Mouse (Mus musculus) thymus, postnatal 36 days (tissue): Measurements from ENCODE around the gene Ache.

Experiments used
- DNase-seq, 2 experiments: peaks; one replicate each; pipeline ENCODE4 v3.0.0; 2022; ENCODE audit warnings: mixed read lengths in 2 of 2

The Ache gene

DNA sequence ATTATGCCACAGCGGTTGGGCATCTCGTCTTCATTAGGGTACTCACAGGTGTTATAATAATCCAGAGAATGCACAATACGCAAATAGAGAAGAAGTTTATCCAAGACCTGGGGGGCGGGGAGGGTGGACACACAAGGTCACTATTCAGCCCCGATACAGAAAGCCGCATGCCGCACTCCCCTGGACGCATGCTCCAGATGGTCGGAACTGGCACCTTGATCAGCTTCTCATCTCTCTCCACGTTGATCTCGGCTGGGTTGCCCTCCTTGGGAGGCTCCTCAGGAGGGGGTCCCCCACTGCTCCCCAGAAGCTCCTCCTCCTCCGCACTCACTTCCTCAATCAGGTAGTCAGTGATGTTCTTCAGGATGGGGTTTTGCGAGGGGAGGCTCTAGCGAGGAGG is 9.8 kb downstream of the Ache start:
- DNase-seq = no peak

DNA sequence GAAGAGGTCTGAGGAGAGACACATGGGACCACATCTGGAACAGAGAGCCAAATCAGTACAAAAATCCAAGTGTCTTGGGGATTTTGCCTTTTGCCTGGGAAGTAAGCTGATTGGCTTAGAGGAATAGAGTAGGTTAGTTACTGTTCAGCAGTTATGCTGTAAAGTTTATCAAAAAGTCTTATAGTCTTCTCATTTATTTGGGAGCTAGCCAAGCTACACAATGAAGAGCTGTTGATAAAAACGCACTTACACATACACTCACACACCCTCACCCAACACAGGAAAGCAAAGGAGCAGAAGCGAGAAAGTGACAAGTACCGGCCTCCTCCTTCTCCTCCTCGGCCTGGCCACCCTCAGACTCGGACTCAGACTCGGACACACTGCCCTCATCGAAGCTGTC is 11.9 kb downstream of the Ache start:
- DNase-seq = no peak

DNA sequence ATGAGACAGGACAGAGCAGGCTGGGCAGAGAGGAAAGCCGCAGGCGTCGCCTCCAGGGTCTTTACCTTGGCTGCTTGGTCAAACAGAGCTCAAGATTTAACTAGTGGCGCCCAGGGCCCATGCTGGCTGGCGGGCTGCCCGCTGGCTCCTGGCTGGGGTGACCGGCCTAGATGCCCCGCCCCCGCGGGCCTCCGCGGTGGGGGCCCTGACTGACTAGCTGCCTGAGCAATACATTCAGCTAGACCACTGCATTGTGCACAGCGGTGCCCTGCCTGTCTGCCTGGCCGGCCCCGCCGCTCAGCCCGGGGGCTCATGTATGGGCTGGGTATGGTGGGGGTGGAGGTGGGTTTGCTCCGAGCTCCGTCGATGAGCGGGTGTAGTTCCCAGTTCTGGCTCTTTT is 13.9 kb downstream of the Ache start:
- DNase-seq = no peak

DNA sequence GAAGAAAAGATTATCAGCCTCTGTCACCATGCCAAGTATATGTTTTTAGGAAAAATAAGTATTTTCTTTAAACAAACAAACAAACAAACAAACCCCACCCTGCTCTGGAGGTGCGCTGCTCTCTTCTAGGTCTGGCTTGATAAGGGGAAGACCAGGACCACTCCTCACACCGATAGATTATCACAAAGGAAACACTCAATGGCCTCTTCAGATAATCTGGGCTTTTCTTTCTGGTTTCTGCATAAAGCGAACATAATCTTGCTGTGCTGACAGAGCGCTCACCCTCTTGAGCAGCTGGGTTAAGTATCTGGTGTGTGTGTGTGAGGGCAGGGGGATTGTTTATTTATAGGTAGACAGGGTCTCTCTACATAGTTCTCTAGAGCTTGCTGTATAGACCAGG is 16.3 kb downstream of the Ache start:
- DNase-seq = no peak

DNA sequence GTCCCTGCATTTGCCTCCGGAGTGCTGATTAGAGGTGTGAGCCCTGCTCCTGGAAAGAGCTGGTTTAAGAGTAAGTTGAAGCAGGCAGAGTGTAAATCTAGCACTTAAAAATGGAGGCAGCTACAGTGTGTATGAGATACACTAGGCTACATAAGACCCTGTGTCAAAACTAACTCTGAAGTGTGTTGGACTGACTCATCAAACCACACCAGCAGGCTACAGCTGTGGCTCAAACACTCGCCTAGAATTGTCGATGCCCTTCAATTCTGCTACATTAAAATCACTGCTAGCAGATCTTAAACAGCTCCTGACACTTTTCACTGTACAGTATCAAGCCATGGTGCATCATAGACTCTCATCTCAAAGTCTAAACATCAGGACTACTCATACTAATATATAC is 16.8 kb downstream of the Ache start:
- DNase-seq = no peak

DNA sequence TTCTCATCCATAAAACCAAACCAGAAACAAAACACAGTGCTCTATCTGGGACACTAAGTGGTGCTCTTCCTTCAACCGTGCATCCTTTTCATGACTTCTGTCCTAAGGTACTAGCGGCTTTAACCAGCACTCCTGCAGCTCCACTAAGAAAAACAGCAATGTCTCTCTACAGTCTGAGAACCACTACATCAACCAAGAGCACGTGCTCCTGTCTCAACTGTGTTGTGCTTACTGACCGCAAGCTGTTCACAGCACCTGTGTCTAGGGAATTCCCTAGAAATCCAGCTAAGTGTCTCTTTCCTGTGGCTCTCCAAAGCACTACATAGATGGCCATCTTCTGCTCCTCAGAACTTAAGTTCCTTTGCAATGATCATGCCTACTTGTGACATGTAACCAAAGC is 17.5 kb downstream of the Ache start:
- no peak for DNase-seq

DNA sequence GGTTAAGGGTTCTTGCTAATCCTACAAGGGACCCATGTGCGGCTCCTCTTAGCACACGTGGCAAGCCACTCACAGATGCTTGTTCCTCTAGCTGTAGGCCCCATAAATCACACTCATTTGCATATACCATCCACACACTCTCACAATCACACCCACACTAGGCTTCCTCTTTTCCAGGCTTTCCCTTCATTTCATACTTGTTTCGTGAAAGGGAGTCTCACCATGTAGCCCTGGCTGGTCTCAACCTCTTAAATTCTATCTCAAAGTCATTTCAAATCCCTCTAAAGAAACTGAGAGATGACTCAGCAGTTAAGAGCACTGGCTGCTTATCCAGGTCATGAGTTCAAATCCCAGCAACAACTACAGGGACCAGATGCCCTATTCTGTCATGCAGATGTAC is 18.5 kb downstream of the Ache start:
- DNase-seq = no peak

DNA sequence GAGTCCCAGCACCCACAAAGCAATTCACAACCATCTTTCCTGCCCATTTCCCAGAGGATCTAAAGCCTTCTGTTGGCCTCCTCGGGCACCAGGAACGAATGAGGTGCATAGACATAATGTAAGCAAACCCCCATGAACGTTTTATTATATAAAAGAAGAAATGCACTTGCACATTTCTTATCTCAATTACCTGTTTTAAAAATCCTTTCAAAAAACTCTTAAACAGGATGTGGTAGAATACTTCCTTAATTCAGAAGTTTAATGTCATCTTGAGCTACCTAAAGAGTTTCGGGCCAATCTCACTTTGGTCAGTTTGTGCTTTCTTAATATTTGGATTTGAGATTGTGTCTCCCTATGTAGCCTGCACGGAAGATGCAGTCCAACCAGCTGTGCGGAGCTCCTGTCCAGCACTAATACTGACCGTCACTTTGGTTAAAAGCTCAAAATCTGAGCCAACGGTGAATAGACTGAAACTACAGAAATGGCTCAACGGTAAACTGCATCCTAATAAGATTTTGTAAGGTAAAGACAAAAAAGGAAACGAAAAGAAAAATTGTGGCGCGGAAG is 19.2 kb downstream of the Ache start:
- DNase-seq = no peak

DNA sequence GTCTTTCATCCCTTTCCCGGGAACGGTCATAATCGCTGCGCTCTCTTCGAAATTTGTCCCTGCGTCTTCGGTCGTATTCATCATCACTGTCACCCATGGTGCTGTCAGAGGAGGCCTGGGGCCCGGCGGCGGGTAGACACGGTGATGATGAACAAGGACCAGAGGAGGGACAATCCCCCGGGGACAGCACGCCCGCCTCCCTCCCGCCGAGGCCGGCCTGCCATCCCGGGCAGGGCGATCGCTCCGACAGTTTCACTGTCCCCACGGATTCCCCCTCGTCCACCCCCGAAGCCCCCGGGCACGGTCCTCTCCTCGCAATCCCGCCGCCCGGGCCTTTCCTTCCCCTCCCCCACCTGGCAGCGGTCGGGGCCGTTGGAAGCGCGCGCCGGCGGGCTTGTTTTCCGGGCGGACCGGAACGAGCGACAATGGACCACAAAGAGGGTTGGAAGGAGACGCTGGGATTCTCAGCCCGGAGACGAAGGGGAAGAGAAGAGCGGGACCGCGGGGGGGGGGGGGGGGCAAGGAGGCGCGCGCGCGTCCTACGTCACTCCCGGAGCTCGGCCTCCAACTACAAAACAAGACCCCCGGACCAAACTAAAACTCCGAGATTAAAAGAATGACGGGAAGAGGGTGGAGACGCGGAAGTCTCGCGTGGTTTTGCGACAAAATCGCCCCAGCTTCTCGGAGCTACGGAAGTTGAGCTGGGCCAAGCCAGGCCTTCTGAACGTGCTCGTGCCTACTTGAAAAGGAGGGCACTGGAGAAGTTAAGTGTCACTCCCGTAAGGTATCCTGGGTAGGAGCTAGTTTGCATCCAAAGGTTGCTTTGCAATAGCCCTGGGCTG is 20.0 kb downstream of the Ache start, which contains the start of gene Srrt:
Srrt (minus strand) TSS at position 604 of the 842 bp plus-strand sequence.
- DNase-seq = peak; percentile 89 to 94

DNA sequence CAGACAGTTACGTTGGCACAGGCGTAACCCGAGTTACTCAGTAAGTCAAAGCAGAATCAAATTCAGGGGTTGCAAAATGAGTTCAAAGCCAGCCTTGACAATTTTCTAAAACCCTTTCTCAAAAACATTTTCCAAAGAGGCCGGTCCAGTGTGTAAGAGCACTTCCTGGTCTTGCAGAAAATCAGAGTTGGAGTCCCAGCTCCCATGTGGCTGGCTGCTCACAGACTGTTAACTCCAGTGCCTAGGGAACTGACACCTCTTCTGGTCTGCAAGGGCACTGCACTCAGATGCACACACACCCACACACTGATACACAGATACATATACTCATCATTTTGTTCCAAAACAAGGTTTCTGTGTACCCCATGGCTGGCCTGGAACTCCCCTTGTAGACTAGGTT is 21.0 kb downstream of the Ache start:
- no peak for DNase-seq

DNA sequence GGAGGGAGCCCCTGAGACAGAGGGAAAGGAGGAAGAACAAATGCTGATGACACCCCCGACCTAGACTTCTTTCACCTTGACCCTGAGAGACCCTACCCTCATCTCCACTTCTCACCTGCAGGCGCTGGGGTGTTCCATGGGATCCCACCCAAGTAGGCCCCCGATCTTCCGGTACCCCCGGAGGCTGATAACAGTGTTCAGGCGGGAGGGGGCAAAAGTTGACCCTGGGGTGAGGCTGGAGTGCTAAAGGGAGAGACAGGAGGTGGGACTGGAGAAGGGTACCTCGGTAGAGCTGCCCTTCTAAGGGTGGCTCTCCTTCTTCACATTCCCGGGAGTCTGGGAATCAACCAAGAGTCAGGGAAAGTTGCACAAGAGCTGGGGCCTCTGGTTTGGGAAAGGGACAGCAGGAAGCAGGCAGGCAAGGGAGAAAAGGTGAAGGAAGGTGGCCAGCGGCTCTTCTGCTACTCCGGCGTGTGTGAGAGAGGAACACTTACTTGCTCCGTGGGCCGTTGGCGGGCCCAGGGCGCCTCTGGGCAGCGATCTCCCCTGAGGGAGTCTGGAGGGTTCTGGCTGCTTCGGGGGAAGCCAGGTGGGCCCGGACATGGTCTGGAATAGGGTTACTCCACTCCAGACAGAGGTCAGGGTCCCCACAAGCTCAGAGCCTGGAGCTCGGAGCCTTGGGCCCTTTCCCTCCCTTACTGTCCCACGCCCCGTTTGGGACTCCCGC is 26.3 kb downstream of the Ache start:
- DNase-seq = no peak

DNA sequence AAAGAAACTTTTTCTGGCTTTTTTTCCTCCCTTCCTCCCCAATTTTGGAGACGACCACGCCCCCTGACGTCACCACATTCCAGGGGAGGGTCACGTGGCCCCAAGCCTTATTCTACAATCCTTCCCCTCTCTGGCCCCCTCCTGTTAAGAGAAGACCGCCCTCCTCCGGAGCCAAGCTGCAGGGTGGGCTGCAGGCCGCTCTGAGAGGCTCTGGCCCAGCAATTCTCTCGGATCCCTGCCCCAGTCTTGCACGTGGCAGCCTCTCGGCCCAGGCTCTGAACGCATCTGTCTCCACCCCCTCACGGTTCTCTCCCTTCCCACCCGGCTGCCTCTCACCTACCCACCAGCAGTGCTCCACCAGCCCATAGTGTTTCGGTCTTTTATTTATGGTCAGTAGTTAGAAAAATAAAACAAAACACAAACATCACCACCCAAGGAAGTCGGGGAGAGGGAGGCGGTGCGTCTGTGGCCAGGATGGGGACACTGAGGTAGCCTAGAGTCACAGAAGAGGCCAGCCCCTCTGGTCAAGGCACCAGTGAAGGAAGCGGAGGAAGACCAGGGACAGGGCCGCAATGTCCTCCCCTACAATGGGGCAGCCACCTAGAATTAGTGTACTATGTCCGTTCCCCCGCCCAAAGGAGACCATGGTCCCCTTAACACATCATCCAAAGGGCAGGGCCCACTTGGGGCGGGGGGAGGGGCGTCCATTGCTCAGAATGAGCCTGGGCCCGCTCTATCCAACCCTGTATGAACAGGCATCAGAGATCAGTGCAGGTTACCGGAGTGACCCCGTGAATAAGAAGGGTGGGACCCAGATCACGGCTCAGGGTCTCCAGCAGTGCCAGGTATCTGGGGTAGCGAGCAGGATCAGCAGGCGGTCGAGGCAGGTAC is 27.1 kb downstream of the Ache start, which contains the start of gene Trip6:
Trip6 (minus strand) TSS at position 212 of the 891 bp plus-strand sequence.
- peak in 1 of 2 experiments; percentile 36 for DNase-seq

DNA sequence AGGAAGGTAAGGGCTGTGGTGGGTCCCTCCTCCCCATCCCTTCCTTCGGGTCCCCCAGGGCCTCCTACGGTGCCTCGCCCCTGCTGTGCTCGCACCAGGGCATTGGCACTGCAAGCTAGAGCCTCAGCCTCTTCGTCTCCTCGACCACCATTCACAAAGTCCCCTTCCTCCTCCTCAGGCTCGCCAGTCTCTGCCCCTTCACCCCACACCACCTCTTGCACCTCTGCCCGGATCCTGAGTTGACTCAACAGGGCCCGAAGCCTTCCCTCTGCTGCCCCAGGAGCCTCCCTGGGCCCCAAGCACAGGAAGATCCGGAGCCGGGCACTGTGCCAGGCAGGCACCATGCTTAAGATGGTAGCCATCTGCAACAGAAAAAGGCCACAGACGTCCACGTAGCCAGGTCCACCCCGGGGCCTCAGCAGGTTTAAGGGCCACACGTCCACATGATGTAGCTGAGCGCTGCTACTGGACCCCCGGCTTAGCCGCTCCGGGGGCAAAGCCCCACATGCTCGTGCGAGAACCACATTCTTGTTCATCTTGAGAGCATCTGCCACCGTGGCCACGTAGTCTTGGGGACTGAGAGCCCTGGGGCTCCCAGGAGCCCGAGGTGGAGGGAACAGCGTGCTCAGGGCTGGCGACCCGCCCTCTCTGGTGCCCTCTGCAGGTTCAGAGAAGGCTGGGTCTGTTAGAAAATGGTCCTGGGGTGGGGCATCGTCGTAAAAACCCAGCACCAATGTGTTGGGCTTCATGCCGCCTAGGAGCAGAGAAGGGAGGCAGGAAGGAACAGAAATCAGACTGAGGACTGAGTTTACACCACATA is 28.0 kb downstream of the Ache start:
- DNase-seq = peak; percentile 48 to 54

DNA sequence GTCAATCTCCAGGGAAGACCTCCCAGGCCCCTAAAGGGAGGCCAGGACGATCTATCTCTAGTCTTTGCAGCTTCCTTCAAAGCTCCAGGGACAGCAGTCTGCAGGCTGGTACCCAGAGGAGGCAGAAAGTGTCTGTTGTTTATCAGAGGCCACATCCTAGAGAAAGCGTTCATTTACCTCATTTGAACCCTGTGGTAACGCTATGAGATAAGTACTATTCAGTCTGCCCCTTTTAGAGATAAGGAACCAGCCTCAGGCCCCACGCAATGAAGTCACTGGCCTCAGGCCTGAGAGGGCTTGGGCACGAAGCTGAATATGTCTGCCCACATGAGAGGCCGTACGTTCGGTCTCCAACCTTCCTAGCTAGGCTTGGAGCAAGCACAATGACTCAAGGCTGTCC is 30.0 kb downstream of the Ache start:
- DNase-seq = no peak

DNA sequence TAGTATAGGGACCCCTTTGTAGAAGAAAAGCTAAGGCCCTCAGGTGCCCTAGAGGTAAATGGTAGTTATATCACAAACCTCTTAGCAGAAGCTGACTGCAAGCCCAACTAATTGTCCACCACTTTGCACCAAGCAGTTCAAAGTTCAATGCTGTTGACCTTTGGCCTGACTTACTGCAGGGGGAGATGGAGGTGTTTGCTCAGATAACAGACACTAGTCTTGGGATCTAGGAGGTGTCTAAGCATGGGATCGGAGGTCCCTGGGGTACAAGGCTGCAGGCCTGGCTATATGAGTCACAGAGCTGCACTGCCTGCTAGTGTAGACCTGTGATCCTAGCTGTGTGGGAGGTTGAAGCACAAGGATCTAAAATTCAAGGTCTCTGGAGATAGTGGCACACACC is 31.3 kb downstream of the Ache start:
- no peak for DNase-seq

DNA sequence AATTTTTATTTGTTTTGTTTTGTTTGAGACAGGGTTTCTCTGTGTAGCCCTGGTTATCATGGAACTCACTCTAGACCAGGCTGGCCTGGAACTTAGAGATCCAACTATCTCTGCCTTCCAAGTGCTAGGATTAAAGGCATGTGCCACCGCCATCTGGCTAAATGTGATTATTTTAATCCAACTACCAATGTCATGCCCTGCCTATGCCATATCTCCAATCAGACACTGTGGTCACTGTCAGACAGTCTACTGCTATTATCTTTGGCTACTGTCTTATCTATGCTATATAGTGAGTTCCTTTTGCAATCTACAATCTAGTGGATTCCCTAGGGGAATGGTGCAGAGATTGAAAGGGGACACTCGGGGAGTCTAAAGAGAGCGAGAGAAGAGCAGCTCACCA is 33.7 kb downstream of the Ache start:
- no peak for DNase-seq

DNA sequence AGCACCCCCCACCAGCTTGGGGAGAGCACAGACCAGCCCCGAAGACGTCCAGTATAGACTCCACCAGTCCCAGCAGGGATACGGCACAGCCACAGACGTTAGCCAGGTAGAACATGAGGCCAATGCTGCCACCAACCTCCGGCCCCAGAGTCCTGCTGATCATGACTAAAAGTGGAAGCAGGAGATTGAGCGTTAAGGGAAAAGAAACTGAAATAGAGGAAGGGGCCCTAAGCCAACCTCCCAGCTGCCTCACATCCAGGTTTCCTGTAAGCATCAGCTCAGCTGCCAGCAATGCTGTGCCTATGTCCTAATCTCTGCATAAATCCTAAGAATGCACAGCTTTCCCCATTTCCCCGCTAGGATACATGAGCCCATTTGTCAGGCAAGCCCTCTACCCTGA is 43.6 kb downstream of the Ache start:
- DNase-seq = no peak

DNA sequence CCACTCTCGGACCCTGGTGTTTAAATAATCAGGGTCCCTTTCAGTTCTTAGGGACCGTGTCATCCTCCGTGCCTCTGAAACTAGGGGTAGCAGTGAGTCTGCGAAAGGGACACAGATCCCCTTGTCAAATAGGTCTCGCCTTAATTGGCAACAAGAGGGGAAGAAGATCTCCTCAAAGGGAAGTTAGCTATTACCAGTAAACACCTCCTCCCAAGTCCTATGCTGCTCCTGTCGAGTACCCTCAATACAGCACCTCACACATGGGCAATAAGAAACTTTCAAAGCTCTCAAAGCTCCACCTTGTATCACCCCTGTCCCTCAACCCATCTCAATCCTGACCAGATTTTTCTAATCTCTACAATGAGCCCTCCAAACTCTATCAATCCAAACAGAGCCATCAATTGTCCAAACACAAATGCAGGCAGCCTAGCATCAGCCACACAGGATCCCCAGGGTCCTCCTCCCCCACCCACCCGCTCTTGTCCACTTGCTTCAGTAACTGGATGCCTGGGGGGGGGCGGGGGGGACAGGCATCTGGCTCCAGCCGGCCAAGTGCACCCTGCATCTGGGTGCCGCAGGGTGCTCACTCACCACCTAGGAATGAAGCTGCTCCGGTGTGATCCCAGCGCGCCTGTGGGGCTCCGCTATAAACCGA is 45.7 kb downstream of the Ache start:
- no peak for DNase-seq

DNA sequence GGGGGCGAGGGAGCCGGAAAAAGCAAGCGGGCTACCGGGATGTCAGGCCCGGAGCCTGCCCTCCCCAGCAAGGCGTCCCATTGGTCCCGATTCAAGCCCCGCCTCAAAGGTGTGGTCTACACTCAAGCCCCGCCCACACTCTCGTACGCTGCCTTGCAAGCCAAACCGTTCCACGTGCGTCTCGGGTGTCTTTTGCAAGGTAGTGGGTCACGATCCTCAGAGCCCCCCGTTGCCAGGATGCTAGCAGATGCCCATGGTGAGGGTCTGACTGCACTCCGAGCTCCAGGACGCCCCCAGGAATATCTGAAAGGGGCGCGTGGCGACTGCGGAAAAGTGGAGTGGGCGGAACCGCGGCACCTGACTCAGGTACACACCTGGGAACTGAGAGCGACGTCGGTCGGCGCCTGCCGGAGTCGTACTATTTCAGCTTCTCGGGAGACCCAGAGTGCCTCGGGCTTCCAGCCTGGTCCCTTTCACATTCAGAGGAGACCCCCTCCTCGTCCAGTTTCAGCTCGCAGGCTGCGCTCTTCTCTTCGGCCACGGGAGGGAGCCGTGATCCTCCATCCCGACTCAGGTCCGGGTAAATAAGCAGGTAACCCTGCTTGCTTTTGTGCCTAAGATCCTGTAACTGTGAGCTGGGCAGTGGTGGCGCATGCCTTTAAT is 46.3 kb downstream of the Ache start, which contains the start of gene Slc12a9:
Slc12a9 (minus strand) TSS at position 86 of the 663 bp plus-strand sequence.
- peak; percentile 96 to 97 for DNase-seq

DNA sequence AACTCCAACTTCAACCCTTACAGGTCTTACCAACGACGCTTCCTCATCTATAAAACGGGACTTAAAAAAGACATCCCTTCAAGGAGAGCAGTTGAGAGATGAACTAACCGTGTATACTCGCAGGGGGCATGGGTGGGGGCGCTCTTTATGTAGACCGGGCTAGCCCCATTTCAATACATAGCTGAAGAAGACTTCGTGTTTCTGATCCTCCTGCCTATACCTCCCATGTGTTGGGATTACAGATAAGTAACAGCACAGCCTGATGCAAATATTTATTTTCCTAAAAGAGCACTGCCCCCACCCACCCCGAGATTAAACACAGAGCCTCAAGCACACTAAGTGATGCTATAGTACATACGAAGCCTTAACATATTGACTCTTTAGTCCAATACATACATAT is 47.0 kb downstream of the Ache start:
- DNase-seq = no peak

DNA sequence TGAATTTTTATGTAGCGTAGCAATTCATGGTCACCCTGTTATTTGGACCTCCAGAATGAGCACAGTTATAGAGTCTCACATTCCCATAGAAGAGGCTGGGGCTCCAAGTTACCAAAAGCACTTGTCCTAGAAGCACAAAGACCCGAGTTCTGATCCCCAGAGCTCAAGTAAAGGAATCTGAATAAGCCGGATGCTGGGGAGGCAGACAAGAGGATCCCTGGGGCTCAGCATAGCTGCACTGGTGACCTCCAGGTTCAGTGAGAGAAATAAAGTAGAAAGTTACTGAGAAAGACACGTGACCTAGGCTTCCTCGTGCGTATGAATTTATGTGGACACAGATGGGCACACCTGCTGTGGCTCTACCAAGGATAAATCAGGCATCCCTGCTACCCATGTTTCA is 47.7 kb downstream of the Ache start:
- DNase-seq = no peak
